Mouse (Mus musculus) thymus, adult 18-20 months (tissue): ENCODE data around the gene Eps8l2.

Experiments used
- DNase-seq, 2 experiments: peaks; one replicate each; pipeline ENCODE4 v3.0.0; 2022; ENCODE audit warnings: mixed read lengths in 2 of 2

The Eps8l2 gene

GRCm38 (mm10) chr7:141338576-141339131 lies at the start of gene Eps8l2:
Eps8l2 (plus strand) TSS chr7:141338880.
- peak in 1 of 2 experiments; percentile 38 for DNase-seq

- no peak for DNase-seq
Measured at GRCm38 (mm10) chr7:141291921-141292582, 46.6 kb upstream of the Eps8l2 start, which contains the start of gene Drd4. Drd4 (plus strand) TSS chr7:141292006.

GRCm38 (mm10) chr7:141292583-141293388 lies 45.9 kb upstream of the Eps8l2 start:
- DNase-seq, result no peak

GRCm38 (mm10) chr7:141293852-141294471 lies 44.7 kb upstream of the Eps8l2 start:
- no peak for DNase-seq

- no peak for DNase-seq
Measured at GRCm38 (mm10) chr7:141294479-141294878, 44.2 kb upstream of the Eps8l2 start.

GRCm38 (mm10) chr7:141297926-141298650 lies 40.6 kb upstream of the Eps8l2 start:
- no peak for DNase-seq

- DNase-seq, result no peak
Measured at GRCm38 (mm10) chr7:141299175-141299574, 39.5 kb upstream of the Eps8l2 start.

- no peak for DNase-seq
Measured at GRCm38 (mm10) chr7:141301386-141301785, 37.3 kb upstream of the Eps8l2 start.

GRCm38 (mm10) chr7:141302702-141303268 lies 35.9 kb upstream of the Eps8l2 start:
- DNase-seq, result peak in 1 of 2 experiments; percentile 36

- DNase-seq, result no peak
Measured at GRCm38 (mm10) chr7:141304537-141304936, 34.1 kb upstream of the Eps8l2 start.

GRCm38 (mm10) chr7:141314416-141314815 lies 24.3 kb upstream of the Eps8l2 start:
- DNase-seq, result no peak

- DNase-seq, result no peak
Measured at GRCm38 (mm10) chr7:141315076-141315475, 23.6 kb upstream of the Eps8l2 start.

GRCm38 (mm10) chr7:141315974-141316373 lies 22.7 kb upstream of the Eps8l2 start:
- peak; percentile 36 to 44 for DNase-seq

- no peak for DNase-seq
Measured at GRCm38 (mm10) chr7:141317619-141318132, 21.0 kb upstream of the Eps8l2 start.

- no peak for DNase-seq
Measured at GRCm38 (mm10) chr7:141319446-141319845, 19.2 kb upstream of the Eps8l2 start.

GRCm38 (mm10) chr7:141324686-141325085 lies 14.0 kb upstream of the Eps8l2 start:
- DNase-seq, result no peak

GRCm38 (mm10) chr7:141326546-141327446 lies 11.9 kb upstream of the Eps8l2 start:
- DNase-seq, result peak; percentile 48 to 58

- DNase-seq, result peak; percentile 96
Measured at GRCm38 (mm10) chr7:141327469-141328372, 11.0 kb upstream of the Eps8l2 start, which contains the start of the genes Deaf1 and Tmem80. Deaf1 (minus strand) TSS chr7:141327690. Tmem80 (plus strand) TSS chr7:141327739.

GRCm38 (mm10) chr7:141328373-141328990 lies 10.2 kb upstream of the Eps8l2 start:
- no peak for DNase-seq
